Mouse (Mus musculus): ENCODE results near the gene Sos2. TPM values are rescaled to one million over a fixed set of nuclear protein-coding genes. Genes with fewer than 3 reads are reported as not detected.

Gene Sos2
- total and polyA plus RNA-seq, 3 experiments = 9.8 to 17.8 TPM; not detected in 1

- H3K4me1 ChIP-seq (ENCODE audit: control insufficient read depth in 1 of 2, insufficient read depth in 2 of 2, low read length in 2 of 2) = peaks cover 9 to 13% of the 10 kb centered on the region in 2 experiments; a peak in 2 of 4 replicates
- H3K9ac ChIP-seq (ENCODE audit: control insufficient read depth, low read depth, low read length, poor library complexity, severe bottlenecking) = peak overlapping the region; percentile 99
- H3K27me3 ChIP-seq (ENCODE audit: control insufficient read depth in 1 of 2, insufficient read depth in 2 of 2, low read length in 2 of 2) = no peaks in the 10 kb centered on the region
- peak overlapping the region; percentile 72 to 91 for H3K4me3 ChIP-seq (ENCODE audit: control insufficient read depth in 1 of 2, insufficient read depth in 1 of 2, low read depth in 2 of 2, low read length in 2 of 2)
- TF ChIP-seq HCFC1 (IDR thresholded peaks at IDR 0.05; ENCODE audit: low read depth, low read length) = peak; percentile 39; the same call in 1 of the 2 replicates
- TF ChIP-seq MAX (IDR thresholded peaks at IDR 0.05; ENCODE audit: low read length) = no peak; the same call in none of the 2 replicates
- TF ChIP-seq EP300 (IDR thresholded peaks at IDR 0.05; ENCODE audit: low read depth in 1 of 2, low read length in 2 of 2) = peak in 1 of 2 experiments; percentile 25; a peak in 3 of 4 replicates
- TF ChIP-seq ELF1 (IDR thresholded peaks at IDR 0.05; ENCODE audit: low read depth, low read length) = 0 out of 2 replicates have a peak, but pooled peaks have one; percentile 32
- peak; percentile 34; the same call in 1 of the 2 replicates for TF ChIP-seq MYC (IDR thresholded peaks at IDR 0.05; ENCODE audit: low read depth, low read length)
- TF ChIP-seq GABPA (IDR thresholded peaks at IDR 0.05; ENCODE audit: low read depth, low read length) = no peak
- TF ChIP-seq BHLHE40 (IDR thresholded peaks at IDR 0.05; ENCODE audit: borderline replicate concordance, low read depth, low read length) = no peak
- no peak for TF ChIP-seq TBP (IDR thresholded peaks at IDR 0.05; ENCODE audit: low read depth, low read length)
- TF ChIP-seq SMC3 (IDR thresholded peaks at IDR 0.05; ENCODE audit: low read depth, low read length) = no peak
- TF ChIP-seq RAD21 (IDR thresholded peaks at IDR 0.05; ENCODE audit: low read depth, low read length) = no peak
- TF ChIP-seq RCOR1 (IDR thresholded peaks at IDR 0.05; ENCODE audit: low read depth, low read length) = 0 out of 2 replicates have a peak, but pooled peaks have one; percentile 27
- peak; percentile 79 for TF ChIP-seq MXI1 (IDR thresholded peaks at IDR 0.05; ENCODE audit: low read depth, low read length)
- TF ChIP-seq MAZ (IDR thresholded peaks at IDR 0.05; ENCODE audit: low read depth, low read length) = 0 out of 2 replicates have a peak, but pooled peaks have one; percentile 38
- no peak for TF ChIP-seq KAT2A (conservative IDR thresholded peaks at IDR 0.05; ENCODE audit: low read depth, low read length)
- TF ChIP-seq TCF12 (IDR thresholded peaks at IDR 0.05; ENCODE audit: low read depth, low read length) = no peak
- TF ChIP-seq NELFE (IDR thresholded peaks at IDR 0.05; ENCODE audit: low read depth, low read length) = peak; percentile 11; the same call in 1 of the 2 replicates
- TF ChIP-seq E2F4 (IDR thresholded peaks at IDR 0.05; ENCODE audit: borderline replicate concordance, low read depth, low read length) = no peak
- peak; percentile 74 for TF ChIP-seq ZNF384 (IDR thresholded peaks at IDR 0.05; ENCODE audit: low read depth, low read length)
- TF ChIP-seq CHD1 (IDR thresholded peaks at IDR 0.05; ENCODE audit: low read depth, low read length) = peak; percentile 51; the same call in 1 of the 2 replicates
- TF ChIP-seq SIN3A (IDR thresholded peaks at IDR 0.05; ENCODE audit: low read length) = peak; percentile 39; the same call in 1 of the 2 replicates
- TF ChIP-seq ETS1 (IDR thresholded peaks at IDR 0.05; ENCODE audit: low read depth, low read length) = no peak
- peak; percentile 67 for DNase-seq (ENCODE audit: low read depth, low spot score)
- H3K36me3 ChIP-seq (ENCODE audit: control insufficient read depth in 1 of 2, insufficient read depth in 2 of 2, low read length in 2 of 2) = peaks cover 0 to 12% of the 10 kb centered on the region in 2 experiments; a peak in 2 of 4 replicates
- peaks cover 36% of the 10 kb centered on the region for H3K79me2 ChIP-seq (ENCODE audit: control insufficient read depth, insufficient read depth, low read length, poor library complexity)
- H3K27ac ChIP-seq (ENCODE audit: control insufficient read depth, low read depth, low read length) = peak overlapping the region; percentile 71
- H3K9me3 ChIP-seq (replicated peaks; ENCODE audit: insufficient read depth, low read length) = no peaks in the 10 kb centered on the region
Observed at GRCm38 (mm10) chr12:69682788-69683419, 1.3 kb upstream of the Sos2 start.
